Mouse (Mus musculus): ENCODE results near the gene Ercc2. TPM values are rescaled to one million over a fixed set of nuclear protein-coding genes. Genes with fewer than 3 reads are reported as not detected.

The Ercc2 gene
- polyA plus RNA-seq, 1 experiment: 137 TPM

GRCm38 (mm10) chr7:19436276-19436675 is 54.5 kb downstream of the Ercc2 start:
- TF ChIP-seq POLR2A (IDR thresholded peaks at IDR 0.05; ENCODE audit: control insufficient read depth, extremely low read depth, insufficient read depth, low read length, poor library complexity) (no peak), CTCF (IDR thresholded peaks at IDR 0.05; ENCODE audit: borderline replicate concordance, control insufficient read depth, extremely low read depth, insufficient read depth, low read length, poor library complexity) (no peak)
- no peak overlapping the region for H3K27ac ChIP-seq (ENCODE audit: control insufficient read depth, insufficient read depth, low read length)
- no peaks in the 10 kb centered on the region for H3K4me1 ChIP-seq (replicated peaks; ENCODE audit: control insufficient read depth, insufficient read depth, low read length)
- WGBS: 97% methylated on average over 2 of the region's 2 CpGs
- peaks cover 60% of the 10 kb centered on the region for H3K36me3 ChIP-seq (ENCODE audit: control insufficient read depth, insufficient read depth, low read length)
- H3K27me3 ChIP-seq (ENCODE audit: control insufficient read depth, insufficient read depth, low read length): no peaks in the 10 kb centered on the region
- H3K4me3 ChIP-seq (ENCODE audit: control insufficient read depth, insufficient read depth, low read length): no peak overlapping the region
- no peak for DNase-seq

- TF ChIP-seq POLR2A (IDR thresholded peaks at IDR 0.05; ENCODE audit: control insufficient read depth, extremely low read depth, insufficient read depth, low read length, poor library complexity) (no peak), CTCF (IDR thresholded peaks at IDR 0.05; ENCODE audit: borderline replicate concordance, control insufficient read depth, extremely low read depth, insufficient read depth, low read length, poor library complexity) (no peak)
- H3K4me1 ChIP-seq (replicated peaks; ENCODE audit: control insufficient read depth, insufficient read depth, low read length): no peaks in the 10 kb centered on the region
- DNase-seq: no peak
- H3K27ac ChIP-seq (ENCODE audit: control insufficient read depth, insufficient read depth, low read length): no peak overlapping the region
- WGBS: 96% methylated on average over 9 of the region's 9 CpGs
- peaks cover 59% of the 10 kb centered on the region for H3K36me3 ChIP-seq (ENCODE audit: control insufficient read depth, insufficient read depth, low read length)
- H3K27me3 ChIP-seq (ENCODE audit: control insufficient read depth, insufficient read depth, low read length): no peaks in the 10 kb centered on the region
- H3K4me3 ChIP-seq (ENCODE audit: control insufficient read depth, insufficient read depth, low read length): no peak overlapping the region
Measured at GRCm38 (mm10) chr7:19437048-19437447, 55.2 kb downstream of the Ercc2 start.

- 90% methylated on average over 9 of the region's 9 CpGs for WGBS
- Histone ChIP-seq H3K27me3 (ENCODE audit: control insufficient read depth, insufficient read depth, low read length) (no peaks in the 10 kb centered on the region), H3K4me3 (ENCODE audit: control insufficient read depth, insufficient read depth, low read length) (no peak overlapping the region), H3K4me1 (replicated peaks; ENCODE audit: control insufficient read depth, insufficient read depth, low read length) (no peaks in the 10 kb centered on the region), H3K36me3 (ENCODE audit: control insufficient read depth, insufficient read depth, low read length) (peaks cover 31% of the 10 kb centered on the region), H3K27ac (ENCODE audit: control insufficient read depth, insufficient read depth, low read length) (no peak overlapping the region)
- DNase-seq: no peak
- no peak for TF ChIP-seq CTCF (IDR thresholded peaks at IDR 0.05; ENCODE audit: borderline replicate concordance, control insufficient read depth, extremely low read depth, insufficient read depth, low read length, poor library complexity)
Measured at GRCm38 (mm10) chr7:19441448-19442091, 59.8 kb downstream of the Ercc2 start.

- TF ChIP-seq POLR2A (IDR thresholded peaks at IDR 0.05; ENCODE audit: control insufficient read depth, extremely low read depth, insufficient read depth, low read length, poor library complexity) (no peak), CTCF (IDR thresholded peaks at IDR 0.05; ENCODE audit: borderline replicate concordance, control insufficient read depth, extremely low read depth, insufficient read depth, low read length, poor library complexity) (no peak)
- peaks cover 23% of the 10 kb centered on the region for H3K36me3 ChIP-seq (ENCODE audit: control insufficient read depth, insufficient read depth, low read length)
- H3K4me3 ChIP-seq (ENCODE audit: control insufficient read depth, insufficient read depth, low read length): no peak overlapping the region
- WGBS: 59% methylated on average over 3 of the region's 3 CpGs
- no peaks in the 10 kb centered on the region for H3K4me1 ChIP-seq (replicated peaks; ENCODE audit: control insufficient read depth, insufficient read depth, low read length)
- no peak overlapping the region for H3K27ac ChIP-seq (ENCODE audit: control insufficient read depth, insufficient read depth, low read length)
- peak; percentile 71 for DNase-seq
- H3K27me3 ChIP-seq (ENCODE audit: control insufficient read depth, insufficient read depth, low read length): no peaks in the 10 kb centered on the region
Measured at GRCm38 (mm10) chr7:19443344-19443743, 61.5 kb downstream of the Ercc2 start.

DNA sequence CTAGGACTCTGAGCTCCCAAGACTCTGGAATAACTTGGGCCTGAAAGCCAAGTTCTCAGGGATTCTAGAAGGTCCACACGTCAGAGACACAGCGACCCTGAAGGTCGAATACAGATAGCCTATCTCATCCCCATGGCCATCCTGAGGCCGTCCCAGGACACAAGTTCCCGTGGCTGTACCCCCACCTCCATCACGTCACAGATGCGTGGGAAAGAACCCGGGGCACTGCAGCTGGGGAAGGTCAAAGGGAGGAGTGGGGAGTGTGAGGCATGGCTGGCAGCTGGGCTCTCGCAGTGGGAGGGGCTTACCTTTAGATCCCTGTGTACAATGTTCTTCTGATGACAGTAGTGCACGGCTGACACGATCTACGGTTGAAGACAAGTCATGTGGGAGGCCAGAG is 63.0 kb downstream of the Ercc2 start:
- Histone ChIP-seq H3K36me3 (ENCODE audit: control insufficient read depth, insufficient read depth, low read length) (peaks cover 33% of the 10 kb centered on the region), H3K27me3 (ENCODE audit: control insufficient read depth, insufficient read depth, low read length) (no peaks in the 10 kb centered on the region), H3K27ac (ENCODE audit: control insufficient read depth, insufficient read depth, low read length) (no peak overlapping the region), H3K4me1 (replicated peaks; ENCODE audit: control insufficient read depth, insufficient read depth, low read length) (no peaks in the 10 kb centered on the region), H3K4me3 (ENCODE audit: control insufficient read depth, insufficient read depth, low read length) (no peak overlapping the region)
- 93% methylated on average over 12 of the region's 12 CpGs for WGBS
- DNase-seq: no peak
- TF ChIP-seq POLR2A (IDR thresholded peaks at IDR 0.05; ENCODE audit: control insufficient read depth, extremely low read depth, insufficient read depth, low read length, poor library complexity): no peak
- no peak for TF ChIP-seq CTCF (IDR thresholded peaks at IDR 0.05; ENCODE audit: borderline replicate concordance, control insufficient read depth, extremely low read depth, insufficient read depth, low read length, poor library complexity)

Other genes starting within 250 kb of the Ercc2 start
- gene Qpctl, start 232.7 kb upstream of the Ercc2 start, polyA plus RNA-seq (2012; rRNA removed): 15.3 and 18.2 TPM in 2 replicates
- 32.8 and 36.7 TPM in 2 replicates for gene Snrpd2, start 232.3 kb upstream of the Ercc2 start, polyA plus RNA-seq (2012; rRNA removed)
- gene Gipr, start 215.9 kb upstream of the Ercc2 start, polyA plus RNA-seq (2012; rRNA removed): 0.73 and 0.79 TPM in 2 replicates
- 38.9 and 40.3 TPM in 2 replicates for gene Eml2, start 205.6 kb upstream of the Ercc2 start, polyA plus RNA-seq (2012; rRNA removed)
- 4.2 and 5.5 TPM in 2 replicates for gene Gpr4, start 169.5 kb upstream of the Ercc2 start, polyA plus RNA-seq (2012; rRNA removed)
- gene Opa3, start 153.7 kb upstream of the Ercc2 start, polyA plus RNA-seq (2012; rRNA removed): 46.5 and 46.7 TPM in 2 replicates
- gene Vasp, start 110.2 kb upstream of the Ercc2 start, polyA plus RNA-seq (2012; rRNA removed): 325 and 327 TPM in 2 replicates
- 0.57 and 0.63 TPM in 2 replicates for gene Ppm1n, start 101.9 kb upstream of the Ercc2 start, polyA plus RNA-seq (2012; rRNA removed)
- gene Rtn2, start 99.4 kb upstream of the Ercc2 start, polyA plus RNA-seq (2012; rRNA removed): 3.0 and 19.9 TPM in 2 replicates
- 1.8 and 1.9 TPM in 2 replicates for gene Fosb, start 72.0 kb upstream of the Ercc2 start, polyA plus RNA-seq (2012; rRNA removed)
- 62.3 and 63.6 TPM in 2 replicates for gene Ercc1, start 37.2 kb upstream of the Ercc2 start, polyA plus RNA-seq (2012; rRNA removed)
- gene Cd3eap, start 22.5 kb upstream of the Ercc2 start, polyA plus RNA-seq (2012; rRNA removed): 7.5 and 8.0 TPM in 2 replicates
- gene Ppp1r13l, start 22.3 kb upstream of the Ercc2 start, polyA plus RNA-seq (2012; rRNA removed): 13.6 and 14.2 TPM in 2 replicates
- 73.1 and 87.0 TPM in 2 replicates for gene Klc3, start 22.1 kb downstream of the Ercc2 start, polyA plus RNA-seq (2012; rRNA removed)
- 19.3 and 332 TPM in 2 replicates for gene Ckm, start 22.8 kb downstream of the Ercc2 start, polyA plus RNA-seq (2012; rRNA removed)
- 36.3 and 48.8 TPM in 2 replicates for gene Mark4, start 76.8 kb downstream of the Ercc2 start, polyA plus RNA-seq (2012; rRNA removed)
- gene Exoc3l2, start 81.3 kb downstream of the Ercc2 start, polyA plus RNA-seq (2012; rRNA removed): 0.94 and 1.0 TPM in 2 replicates
- 13.2 and 15.5 TPM in 2 replicates for gene Bloc1s3, start 126.4 kb downstream of the Ercc2 start, polyA plus RNA-seq (2012; rRNA removed)
- 86.7 and 90.2 TPM in 2 replicates for gene Trappc6a, start 126.4 kb downstream of the Ercc2 start, polyA plus RNA-seq (2012; rRNA removed)
- 1.1 and 1.2 TPM in 2 replicates for gene Nkpd1, start 135.8 kb downstream of the Ercc2 start, polyA plus RNA-seq (2012; rRNA removed)
- gene Ppp1r37, start 181.1 kb downstream of the Ercc2 start, polyA plus RNA-seq (2012; rRNA removed): 130 and 137 TPM in 2 replicates
- 4.5 and 4.7 TPM in 2 replicates for gene Zfp296, start 195.3 kb downstream of the Ercc2 start, polyA plus RNA-seq (2012; rRNA removed)
- 121 and 130 TPM in 2 replicates for gene Gemin7, start 195.6 kb downstream of the Ercc2 start, polyA plus RNA-seq (2012; rRNA removed)
- gene Clasrp, start 222.5 kb downstream of the Ercc2 start, polyA plus RNA-seq (2012; rRNA removed): 240 and 315 TPM in 2 replicates
- 66.9 and 75.6 TPM in 2 replicates for gene Relb, start 247.4 kb downstream of the Ercc2 start, polyA plus RNA-seq (2012; rRNA removed)